In genomic region chr11:69311266-69311665, GRCm38 (mm10) we compare ENCODE assay signal across 11 mouse cellular contexts. TPM values are rescaled to one million over a fixed set of nuclear protein-coding genes. Genes with fewer than 3 reads are reported as not detected.
DNase-seq lines count a peak whose midpoint lies in the region; ATAC-seq and TF ChIP-seq lines count a peak whose summit lies in the region.
"Had no signal": no experiment of that assay in that cellular context is flagged by ENCODE, and none has a peak within 500 bp of the region (broad histone marks: within the 10 kb centered on the region; RNA-seq: fewer than 3 reads in every experiment).

No protein-coding gene starts in this region.

- H3K4me1 ChIP-seq in heart, embryonic 10.5 days: peaks cover 5% of the 10 kb centered on the region; the same call in 1 of the 2 replicates
- H3K4me1 ChIP-seq in kidney, adult 2 months (ENCODE audit: control insufficient read depth, insufficient read depth, low read length): no peaks in the 10 kb centered on the region
- no peaks in the 10 kb centered on the region for H3K4me1 ChIP-seq in kidney, embryonic 14.5 days (ENCODE audit: control insufficient read depth, insufficient read depth, low read length)

- H3K9me3 ChIP-seq in heart, embryonic 10.5 days: no peaks in the 10 kb centered on the region
- H3K9me3 ChIP-seq in kidney, embryonic 14.5 days (ENCODE audit: control insufficient read depth, low read length): no peaks in the 10 kb centered on the region
- H3K9me3 ChIP-seq: liver, embryonic 15.5 days had no signal

- peak; percentile 13 for DNase-seq in heart, adult 8-10 months (ENCODE audit: low spot score)
- no peak for DNase-seq in heart, embryonic 10.5 days (ENCODE audit: low spot score)
- DNase-seq in MN1 (ENCODE audit: low spot score): peak; percentile 73
- DNase-seq in brain, adult 2 months (ENCODE audit: low read depth, low spot score): peak; percentile 24
- DNase-seq in heart, postnatal 25 days (ENCODE audit: low spot score): peak; percentile 8
- DNase-seq in kidney, adult 2 months: no peak
- DNase-seq: cerebellum, adult 18-20 months; lung, postnatal 36 days had no signal

- ATAC-seq in kidney, embryonic 14.5 days (ENCODE audit: low FRiP score, low TSS enrichment): no peak

- no peak for TF ChIP-seq POLR2A in kidney, adult 2 months (IDR thresholded peaks at IDR 0.05; ENCODE audit: low read depth, low read length)

- peaks cover 82% of the 10 kb centered on the region for H3K36me3 ChIP-seq in heart, embryonic 10.5 days
- H3K36me3 ChIP-seq in kidney, adult 2 months (ENCODE audit: control insufficient read depth, insufficient read depth, low read length): no peaks in the 10 kb centered on the region
- peaks cover 75% of the 10 kb centered on the region for H3K36me3 ChIP-seq in kidney, embryonic 14.5 days (ENCODE audit: control insufficient read depth, insufficient read depth, low read length)

- H3K4me2 ChIP-seq in kidney, embryonic 14.5 days (replicated peaks; ENCODE audit: low read depth, low read length): no peak overlapping the region
- H3K4me2 ChIP-seq: liver, embryonic 15.5 days had no signal

- no peak overlapping the region for H3K9ac ChIP-seq in kidney, embryonic 14.5 days (ENCODE audit: low read depth, low read length)
- H3K9ac ChIP-seq: liver, embryonic 15.5 days had no signal

- H3K4me3 ChIP-seq in heart, embryonic 10.5 days: no peak overlapping the region
- H3K4me3 ChIP-seq in kidney, adult 2 months (ENCODE audit: insufficient read depth, low read depth, low read length): no peak overlapping the region
- no peak overlapping the region for H3K4me3 ChIP-seq in kidney, embryonic 14.5 days (ENCODE audit: low read length)
- H3K4me3 ChIP-seq: liver, embryonic 15.5 days; myocyte had no signal

- 69% methylated on average over 7 of the region's 7 CpGs for WGBS in heart, embryonic 10.5 days
- WGBS in kidney, adult 2 months: 82% methylated on average over 7 of the region's 7 CpGs
- 84% methylated on average over 7 of the region's 7 CpGs for WGBS in kidney, embryonic 14.5 days

- intact Hi-C loops in heart, postnatal 25 days (cut with DNase I): no loop called here

- no peaks in the 10 kb centered on the region for H3K27me3 ChIP-seq in heart, embryonic 10.5 days (ENCODE audit: insufficient read depth, poor library complexity, severe bottlenecking)
- no peaks in the 10 kb centered on the region for H3K27me3 ChIP-seq in kidney, adult 2 months (replicated peaks; ENCODE audit: control insufficient read depth, insufficient read depth, low read length)
- no peaks in the 10 kb centered on the region for H3K27me3 ChIP-seq in kidney, embryonic 14.5 days (ENCODE audit: control insufficient read depth, insufficient read depth, low read length)
- H3K27me3 ChIP-seq: liver, embryonic 15.5 days had no signal

- TF ChIP-seq CTCF in kidney, adult 2 months (conservative IDR thresholded peaks at IDR 0.05; ENCODE audit: insufficient read depth, insufficient read length, low read depth, low read length): no peak

- H3K27ac ChIP-seq in heart, embryonic 10.5 days: no peak overlapping the region
- no peak overlapping the region for H3K27ac ChIP-seq in kidney, adult 2 months (ENCODE audit: insufficient read depth, low read depth, low read length)
- H3K27ac ChIP-seq in kidney, embryonic 14.5 days (ENCODE audit: low read depth, low read length): no peak overlapping the region
- H3K27ac ChIP-seq: liver, embryonic 15.5 days had no signal

RNA-seq across cellular contexts. Expression of gene Cntrob, which starts 12.3 kb away (rescaled TPM):
- 1 to 10 TPM; 1.8 to 5.1 (median 2.6) TPM for total RNA-seq in heart, adult 8-10 months (2022)
- 20.7 and 21.4 TPM in 2 replicates for polyA plus RNA-seq in heart, embryonic 10.5 days (2016; fragmentation: Nextera tagmentation; extraction: Ambion mirVana)
- total RNA-seq in heart, postnatal 25 days (2021): 1 to 10 TPM; 2.6 to 5.3 TPM
- polyA plus RNA-seq in kidney, adult 2 months (2012; rRNA removed): 4.6 and 5.7 TPM in 2 replicates
- 18.4 and 20.1 TPM in 2 replicates for polyA plus RNA-seq in kidney, embryonic 14.5 days (2014; fragmentation: Nextera tagmentation; extraction: Ambion mirVana)

RNA-seq across cellular contexts. Expression of gene Trappc1, which starts 12.5 kb away (rescaled TPM):
- 10 to 100 TPM; 46.5 to 50.6 (median 49.2) TPM for total RNA-seq in heart, adult 8-10 months (2022)
- 155 and 186 TPM in 2 replicates for polyA plus RNA-seq in heart, embryonic 10.5 days (2016; fragmentation: Nextera tagmentation; extraction: Ambion mirVana)
- 10 to 100 TPM; 48.0 to 53.0 TPM for total RNA-seq in heart, postnatal 25 days (2021)
- 57.9 and 72.3 TPM in 2 replicates for polyA plus RNA-seq in kidney, adult 2 months (2012; rRNA removed)
- 175 and 217 TPM in 2 replicates for polyA plus RNA-seq in kidney, embryonic 14.5 days (2014; fragmentation: Nextera tagmentation; extraction: Ambion mirVana)

RNA-seq across cellular contexts. Expression of gene Kcnab3, which starts 14.8 kb away (rescaled TPM):
- total RNA-seq in heart, adult 8-10 months (2022): under 1 TPM in 3 of 4 experiments, not detected in 1; 0.17 to 0.38 (median 0.27) TPM
- polyA plus RNA-seq in heart, embryonic 10.5 days (2016; fragmentation: Nextera tagmentation; extraction: Ambion mirVana): 0.45 and 0.59 TPM in 2 replicates
- under 1 TPM; 0.22 to 0.29 TPM for total RNA-seq in heart, postnatal 25 days (2021)
- 1.2 and 1.3 TPM in 2 replicates for polyA plus RNA-seq in kidney, adult 2 months (2012; rRNA removed)
- 1.4 and 3.2 TPM in 2 replicates for polyA plus RNA-seq in kidney, embryonic 14.5 days (2014; fragmentation: Nextera tagmentation; extraction: Ambion mirVana)

RNA-seq across cellular contexts. Expression of gene Rnf227, which starts 29.0 kb away (rescaled TPM):
- under 1 TPM; 0.34 to 0.44 (median 0.39) TPM for total RNA-seq in heart, adult 8-10 months (2022)
- polyA plus RNA-seq in heart, embryonic 10.5 days (2016; fragmentation: Nextera tagmentation; extraction: Ambion mirVana): 6.4 and 9.8 TPM in 2 replicates
- total RNA-seq in heart, postnatal 25 days (2021): under 1 TPM; 0.16 to 0.17 TPM
- 1.5 and 2.1 TPM in 2 replicates for polyA plus RNA-seq in kidney, adult 2 months (2012; rRNA removed)
- polyA plus RNA-seq in kidney, embryonic 14.5 days (2014; fragmentation: Nextera tagmentation; extraction: Ambion mirVana): 16.4 and 17.6 TPM in 2 replicates

RNA-seq across cellular contexts. Expression of gene Chd3, which starts 57.9 kb away (rescaled TPM):
- 10 to 100 TPM; 16.7 to 20.4 (median 18.3) TPM for total RNA-seq in heart, adult 8-10 months (2022)
- polyA plus RNA-seq in heart, embryonic 10.5 days (2016; fragmentation: Nextera tagmentation; extraction: Ambion mirVana): 15.8 and 26.5 TPM in 2 replicates
- total RNA-seq in heart, postnatal 25 days (2021): 10 to 100 TPM; 26.4 to 27.9 TPM
- polyA plus RNA-seq in kidney, adult 2 months (2012; rRNA removed): 168 and 175 TPM in 2 replicates
- polyA plus RNA-seq in kidney, embryonic 14.5 days (2014; fragmentation: Nextera tagmentation; extraction: Ambion mirVana): 56.7 and 59.7 TPM in 2 replicates

Comparison
In these comparisons a context has a peak if more than half of its experiments do, and no peak if none do; other contexts are left out.
1. DNase-seq: peak in heart, adult 8-10 months (single experiment), MN1 (single experiment), brain, adult 2 months (single experiment) and heart, postnatal 25 days (single experiment); none in heart, embryonic 10.5 days (single experiment) and kidney, adult 2 months (single experiment).